Mouse (Mus musculus): ENCODE data around the gene Slc1a1.

Gene Slc1a1

DNA sequence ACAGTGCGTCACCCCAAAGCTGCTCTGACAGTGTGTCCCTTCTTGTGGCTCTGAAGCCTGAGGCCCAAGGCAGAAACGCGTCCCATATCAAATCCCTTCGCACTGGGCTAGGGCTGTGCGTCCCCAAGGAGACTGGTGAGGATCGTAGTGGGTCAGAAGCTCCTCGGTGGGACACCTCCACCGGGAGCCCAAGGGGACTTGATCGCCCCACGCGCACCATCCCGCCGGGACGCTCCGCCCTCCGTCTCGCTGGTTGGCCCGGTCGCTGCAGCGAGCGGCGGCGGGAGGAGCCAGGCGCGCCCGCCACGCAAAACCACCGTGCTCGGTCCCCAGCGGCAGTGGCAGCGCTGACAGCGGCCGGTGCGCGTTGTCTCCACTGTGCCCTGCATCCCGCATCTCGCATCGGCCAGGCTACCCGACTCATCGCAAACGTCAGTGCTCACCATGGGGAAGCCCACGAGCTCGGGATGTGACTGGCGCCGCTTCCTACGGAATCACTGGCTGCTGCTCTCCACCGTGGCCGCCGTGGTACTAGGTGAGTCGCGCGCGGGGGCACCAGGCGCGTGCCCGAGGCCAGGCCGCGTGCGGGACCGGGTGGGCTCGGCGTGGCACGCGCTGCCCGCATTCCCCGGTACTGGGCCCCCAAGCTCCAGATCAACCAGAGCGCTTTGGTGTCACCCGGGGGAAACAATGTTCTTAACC lies at the start of gene Slc1a1:
TSS of gene Slc1a1 (plus strand) at position 252 of the 702 bp plus-strand sequence.
- peak; percentile 75 for DNase-seq (ENCODE audit: low spot score)

GRCm38 (mm10) chr19:28790196-28790595 lies 44.7 kb upstream of the Slc1a1 start:
- no peak for DNase-seq (ENCODE audit: low spot score)

DNA sequence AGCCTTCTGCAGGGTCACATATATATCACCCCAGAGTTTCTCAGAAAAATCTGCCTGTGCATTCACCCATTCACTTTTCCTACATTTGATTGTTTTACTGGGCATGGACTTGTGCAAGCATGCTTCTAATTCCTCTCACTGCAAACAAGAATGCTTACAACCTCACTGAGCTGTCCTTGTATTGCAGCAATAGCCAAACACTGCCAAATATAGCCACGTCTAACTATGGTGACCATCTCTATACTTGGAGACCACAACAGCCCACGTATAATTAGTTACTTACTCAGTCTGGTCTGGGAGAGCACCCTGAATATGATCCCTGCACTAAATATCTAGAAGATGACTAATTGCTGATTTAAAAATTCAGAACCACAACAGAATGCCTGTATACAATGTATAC lies 41.5 kb upstream of the Slc1a1 start:
- DNase-seq (ENCODE audit: low spot score) = no peak

GRCm38 (mm10) chr19:28796146-28796848 lies 38.6 kb upstream of the Slc1a1 start:
- DNase-seq (ENCODE audit: low spot score) = no peak

GRCm38 (mm10) chr19:28796966-28797365 lies 37.9 kb upstream of the Slc1a1 start:
- no peak for DNase-seq (ENCODE audit: low spot score)

DNA sequence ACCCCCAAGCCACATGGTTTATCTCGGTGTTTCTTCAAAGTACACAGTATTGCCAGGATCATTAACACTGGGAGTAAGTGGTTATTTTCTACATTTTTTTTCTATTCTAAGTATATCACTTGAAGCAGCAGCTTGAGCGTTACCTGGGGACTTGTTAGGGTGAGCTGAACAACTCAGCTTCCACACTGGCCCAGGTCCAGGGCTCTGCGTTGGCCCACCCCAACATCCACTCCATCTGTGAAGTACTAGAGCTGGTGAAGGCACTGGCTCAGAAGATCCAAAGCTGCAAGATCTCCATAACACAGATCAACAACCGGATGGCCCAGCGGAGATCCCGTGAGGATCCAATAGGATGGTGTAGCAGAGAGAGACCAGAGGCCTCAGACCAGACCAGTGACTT lies 37.2 kb upstream of the Slc1a1 start:
- DNase-seq (ENCODE audit: low spot score) = no peak

GRCm38 (mm10) chr19:28800448-28800847 lies 34.4 kb upstream of the Slc1a1 start:
- no peak for DNase-seq (ENCODE audit: low spot score)

DNA sequence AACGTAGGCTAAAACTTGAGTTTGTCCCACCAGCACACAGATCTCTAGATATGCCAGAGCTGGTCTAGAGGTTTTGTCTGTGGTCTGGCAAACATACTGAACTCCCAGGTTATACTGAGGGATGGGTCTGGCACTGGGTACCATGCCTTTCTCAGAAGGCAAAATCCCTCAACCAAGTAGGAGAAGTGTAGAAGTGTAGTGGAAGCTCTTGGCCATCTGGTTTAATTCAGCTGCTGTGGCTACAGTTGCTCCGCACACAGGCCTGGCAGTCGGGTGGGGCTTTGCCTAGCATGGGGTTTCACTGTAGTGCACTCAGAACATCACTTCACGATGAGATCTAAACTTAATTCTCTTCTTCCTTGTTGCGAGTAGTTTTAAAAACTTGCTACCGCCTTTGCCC lies 28.6 kb upstream of the Slc1a1 start:
- DNase-seq (ENCODE audit: low spot score) = no peak

- no peak for DNase-seq (ENCODE audit: low spot score)
Measured at GRCm38 (mm10) chr19:28806821-28807496, 27.9 kb upstream of the Slc1a1 start.

DNA sequence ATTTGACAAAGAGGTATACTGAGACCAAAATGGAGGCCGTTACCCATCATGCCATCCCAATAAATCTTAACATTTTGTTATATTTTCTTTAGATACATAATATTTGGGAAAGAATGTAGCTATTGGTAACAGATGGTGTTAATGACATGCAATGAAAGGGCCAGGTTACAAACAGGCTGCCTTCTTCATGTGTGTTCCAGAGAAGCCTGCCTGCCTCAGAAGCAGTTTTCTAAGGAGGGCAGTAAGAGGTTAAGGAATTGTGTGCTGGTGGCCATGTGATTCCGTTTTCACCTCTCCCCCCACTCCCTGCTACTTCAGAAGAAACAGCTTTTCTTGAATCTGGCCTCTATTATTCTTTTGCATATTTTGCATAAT lies 27.4 kb upstream of the Slc1a1 start:
- no peak for DNase-seq (ENCODE audit: low spot score)

DNA sequence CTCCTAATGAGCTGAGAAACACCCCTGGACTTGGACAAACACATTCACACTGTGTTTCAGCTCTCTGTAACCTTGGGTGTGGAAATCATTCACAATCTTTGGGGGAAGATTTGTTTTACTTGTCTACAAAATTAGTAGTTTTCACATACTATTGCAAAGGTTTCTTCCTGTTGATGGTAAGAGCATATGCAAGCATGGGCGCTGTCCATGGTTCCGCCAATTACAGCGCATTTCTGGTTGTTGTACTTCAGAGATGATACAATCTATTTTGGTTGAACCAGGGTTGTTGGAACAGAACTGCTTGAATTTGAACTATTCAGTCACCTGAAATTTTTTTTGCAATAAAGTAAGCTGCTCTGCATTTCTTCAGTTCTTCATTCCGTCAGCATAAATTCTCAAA lies 16.6 kb upstream of the Slc1a1 start:
- DNase-seq (ENCODE audit: low spot score) = peak; percentile 26

DNA sequence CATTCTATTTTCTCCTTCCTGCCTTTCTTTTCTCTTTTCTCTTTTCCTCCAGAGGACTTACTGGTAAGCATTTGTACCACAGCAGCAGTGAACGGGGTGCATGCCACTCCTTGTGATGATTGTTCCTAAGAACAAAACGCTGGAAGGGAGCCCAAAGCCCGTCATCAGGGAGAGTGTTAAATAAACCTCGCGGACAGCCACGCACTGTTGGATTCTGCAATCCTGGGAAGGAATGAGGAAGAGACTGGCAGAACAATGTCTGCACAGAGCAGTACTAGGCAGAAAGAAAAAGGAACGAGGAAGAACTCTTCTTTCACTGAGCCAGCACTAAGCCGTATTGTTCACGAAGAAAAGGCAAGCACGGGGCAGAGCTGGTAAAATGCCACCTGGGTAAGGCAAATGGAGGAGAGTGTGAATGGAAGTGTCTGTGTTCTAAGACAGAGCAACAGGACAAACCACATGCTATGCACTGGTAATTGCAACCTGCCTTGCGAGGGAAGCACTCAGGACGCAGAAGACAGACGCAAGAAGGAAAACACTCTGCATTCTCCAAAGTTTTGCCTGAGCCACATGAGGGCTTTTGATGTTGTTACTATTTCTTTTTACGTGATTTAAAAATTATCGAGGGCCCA lies 7.0 kb upstream of the Slc1a1 start:
- peak; percentile 17 for DNase-seq (ENCODE audit: low spot score)

DNA sequence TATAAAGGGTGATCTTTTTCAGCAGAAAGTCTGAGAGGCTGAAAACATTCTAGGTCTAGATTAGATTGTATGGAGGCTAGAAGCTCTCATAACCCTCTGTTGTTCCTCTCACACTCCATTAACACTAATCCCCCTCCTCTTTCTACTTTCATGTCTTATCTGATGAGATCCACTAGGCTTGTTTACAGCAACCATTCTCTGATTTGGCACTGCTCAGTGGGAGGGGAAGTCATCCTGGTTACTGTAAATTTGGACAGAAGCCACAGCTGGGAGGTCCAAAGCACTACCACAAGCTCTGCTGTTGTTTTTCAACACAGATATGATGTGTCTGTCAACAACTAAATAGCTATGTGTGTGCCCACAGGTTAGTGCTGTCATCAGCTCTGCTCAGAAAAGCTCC lies 3.5 kb upstream of the Slc1a1 start:
- DNase-seq (ENCODE audit: low spot score) = no peak

DNA sequence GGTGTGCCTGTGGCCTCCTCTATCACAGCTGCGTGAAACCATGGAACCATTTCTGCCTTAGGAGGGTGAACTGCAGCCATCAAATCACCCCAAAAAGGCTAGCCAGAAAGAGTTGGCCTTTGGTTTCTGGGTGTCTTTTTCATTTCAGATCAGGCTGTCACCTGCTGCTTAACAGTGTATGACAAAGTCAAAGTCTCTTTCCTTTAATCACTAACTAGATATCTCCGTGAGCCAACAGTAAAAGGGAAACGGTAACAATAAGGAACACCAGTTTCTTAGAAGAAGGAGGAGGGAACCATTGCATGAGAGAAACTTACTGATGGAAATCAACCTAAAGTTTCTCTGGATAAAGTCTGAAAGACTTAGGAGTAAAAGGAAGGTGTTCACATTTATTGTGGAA lies 2.2 kb upstream of the Slc1a1 start:
- DNase-seq (ENCODE audit: low spot score) = no peak

- DNase-seq (ENCODE audit: low spot score) = peak; percentile 44
Measured at GRCm38 (mm10) chr19:28834388-28834787, 461 bp upstream of the Slc1a1 start.

DNA sequence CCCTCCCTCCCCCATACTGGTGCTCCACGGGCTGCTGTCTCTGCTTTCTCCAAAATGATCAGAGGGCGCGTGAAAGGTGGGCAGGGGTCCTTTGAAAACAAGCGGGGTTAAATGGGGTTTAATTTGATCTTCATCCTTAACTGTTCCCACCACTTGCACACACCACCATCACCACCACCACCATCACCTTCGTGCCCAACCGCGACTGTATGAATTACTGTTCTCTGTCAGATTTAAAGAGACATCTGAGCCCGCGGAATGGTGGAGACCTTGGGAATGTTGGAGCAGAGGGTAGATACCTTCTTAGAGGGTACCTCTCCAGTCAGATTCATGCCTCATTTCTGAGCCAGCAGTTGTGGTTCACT lies 633 bp downstream of the Slc1a1 start:
- no peak for DNase-seq (ENCODE audit: low spot score)

GRCm38 (mm10) chr19:28836116-28836515 lies 1.3 kb downstream of the Slc1a1 start:
- no peak for DNase-seq (ENCODE audit: low spot score)

- no peak for DNase-seq (ENCODE audit: low spot score)
Measured at GRCm38 (mm10) chr19:28836651-28837410, 2.0 kb downstream of the Slc1a1 start.

DNA sequence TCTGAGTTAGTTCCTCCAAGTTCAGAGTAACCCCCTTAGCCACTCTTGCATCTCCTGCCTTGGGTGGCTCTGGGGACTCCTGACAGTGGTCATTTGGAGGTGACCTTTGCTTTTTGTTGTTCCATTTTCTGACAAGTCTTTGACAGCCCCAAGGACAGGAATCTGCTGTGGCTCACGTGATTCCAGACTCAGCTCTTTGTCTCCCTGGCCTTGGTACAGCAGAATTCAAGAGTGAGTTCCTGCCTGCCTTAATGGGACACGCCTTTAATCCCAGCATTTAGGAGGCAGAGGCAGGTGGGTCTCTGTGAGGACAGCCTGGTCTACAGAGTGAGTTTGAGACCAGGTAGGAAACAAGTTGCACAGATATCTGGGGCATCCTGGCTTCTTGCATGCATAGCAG lies 3.9 kb downstream of the Slc1a1 start:
- DNase-seq (ENCODE audit: low spot score) = no peak

DNA sequence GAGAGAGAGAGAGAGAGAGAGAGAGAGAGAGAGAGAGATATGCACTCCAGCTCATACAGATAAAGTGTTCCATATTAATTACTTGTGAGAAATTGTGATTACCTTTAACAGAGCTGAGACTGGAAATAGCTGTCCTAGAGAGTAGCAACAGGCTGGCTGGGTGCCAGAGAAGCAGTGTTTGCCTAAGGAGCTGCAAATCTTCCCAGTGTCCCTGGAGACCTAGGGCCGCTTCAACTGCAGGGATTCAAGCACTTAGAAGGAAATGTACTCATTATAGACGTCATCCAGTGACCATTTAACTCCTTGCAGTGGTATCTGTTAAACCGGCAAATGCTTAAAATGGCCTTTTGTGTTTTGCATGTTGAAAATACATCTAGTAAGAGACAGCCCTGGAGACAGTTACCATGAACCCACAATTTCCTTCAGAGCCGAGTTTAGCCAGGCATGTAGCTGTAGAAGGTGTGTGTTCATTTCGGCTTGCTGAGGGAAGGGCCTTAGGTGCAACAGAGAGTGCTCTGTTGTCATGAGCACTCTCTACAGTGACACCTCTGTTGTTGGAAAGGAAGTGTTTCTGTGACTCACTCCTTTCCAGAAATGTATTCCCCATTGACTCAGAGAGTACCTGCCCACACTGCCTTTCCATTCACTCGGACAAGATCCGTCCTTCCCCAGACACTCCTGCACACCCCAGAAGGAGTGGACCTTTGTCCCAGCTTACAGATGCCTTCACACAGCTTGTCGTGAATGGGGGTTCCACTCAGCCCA lies 10.3 kb downstream of the Slc1a1 start:
- DNase-seq (ENCODE audit: low spot score) = no peak

- DNase-seq (ENCODE audit: low spot score) = no peak
Measured at GRCm38 (mm10) chr19:28850510-28850909, 15.7 kb downstream of the Slc1a1 start.
